Mouse (Mus musculus) right cerebral cortex, postnatal 10 days (tissue): Measurements from ENCODE around the gene Lin37.
A peak's percentile ranks its signal among the peaks of the same experiment; 100 is the strongest.

Source experiments
- DNase-seq, 2 experiments: peaks; one replicate each; pipeline ENCODE4 v3.0.0; 2021; ENCODE audit warnings: low spot score in 2 of 2

Lin37 gene

DNA sequence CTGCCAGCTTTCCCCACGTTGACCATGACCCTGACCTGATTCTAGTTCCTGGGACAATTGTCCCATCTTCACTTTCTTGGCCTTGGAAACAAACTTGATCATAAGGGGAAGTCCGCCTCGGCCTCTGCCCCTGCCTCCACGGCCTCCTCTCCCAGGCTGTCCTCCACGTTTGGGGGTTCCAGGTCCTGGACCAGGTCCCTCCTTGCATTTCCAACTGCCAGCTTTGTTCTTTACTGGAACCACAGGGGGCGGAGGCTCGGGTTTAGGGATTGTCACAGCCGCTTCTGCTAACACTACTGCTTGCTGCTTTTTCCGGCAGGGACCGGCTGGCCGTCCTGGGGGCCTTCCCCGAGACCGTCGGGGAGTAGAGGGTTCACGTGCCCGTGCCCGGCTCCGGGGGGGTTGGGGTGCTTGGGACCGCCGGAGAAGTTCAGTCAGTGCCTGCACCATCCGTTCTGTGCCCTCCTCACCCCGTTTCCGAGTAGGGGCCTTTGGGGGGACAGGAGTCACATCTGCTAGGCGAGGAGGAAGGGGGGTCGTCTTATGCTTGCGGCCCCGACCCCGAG, 26.9 kb upstream of the Lin37 start:
- no peak for DNase-seq

DNA sequence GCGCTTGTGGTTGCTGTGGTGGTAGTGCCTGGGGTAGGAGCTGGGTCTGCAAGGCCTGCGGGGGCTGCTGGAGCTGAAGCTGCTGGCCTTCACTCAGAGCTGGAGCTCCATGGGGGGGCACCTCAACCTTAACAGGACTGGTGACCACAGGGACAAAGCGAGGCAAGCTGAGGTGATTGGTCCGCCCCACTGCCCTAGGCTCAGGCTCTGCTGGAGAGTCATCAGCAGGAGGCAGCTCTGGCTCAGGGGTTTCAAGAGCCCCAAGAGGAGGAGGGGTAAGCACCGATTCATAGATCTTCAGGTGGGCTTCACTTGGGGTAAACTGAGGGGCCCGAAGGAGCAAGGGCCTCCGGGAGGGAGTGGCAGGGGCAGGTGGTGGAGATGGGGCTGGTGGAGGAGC, 25.5 kb upstream of the Lin37 start:
- DNase-seq: no peak

DNA sequence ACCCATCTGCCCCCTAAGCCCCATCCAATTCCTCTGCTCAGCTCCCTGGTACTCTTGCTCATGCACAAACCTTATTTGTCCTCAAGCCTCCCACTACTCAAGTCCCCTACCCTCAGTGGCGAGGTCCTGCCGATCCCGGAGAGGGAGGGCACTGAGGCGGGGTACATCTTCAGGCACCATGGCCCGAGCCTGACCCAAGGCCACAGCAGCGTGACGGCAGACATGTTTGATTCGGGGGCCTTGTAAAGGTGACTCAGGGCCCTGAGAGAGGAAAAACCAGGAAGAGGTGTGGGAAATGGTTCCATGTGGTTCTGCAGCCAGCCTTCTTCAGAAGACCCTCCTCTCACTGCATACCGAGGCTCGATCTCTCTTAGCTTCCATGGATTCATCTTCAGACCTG, 24.7 kb upstream of the Lin37 start:
- no peak for DNase-seq

DNA sequence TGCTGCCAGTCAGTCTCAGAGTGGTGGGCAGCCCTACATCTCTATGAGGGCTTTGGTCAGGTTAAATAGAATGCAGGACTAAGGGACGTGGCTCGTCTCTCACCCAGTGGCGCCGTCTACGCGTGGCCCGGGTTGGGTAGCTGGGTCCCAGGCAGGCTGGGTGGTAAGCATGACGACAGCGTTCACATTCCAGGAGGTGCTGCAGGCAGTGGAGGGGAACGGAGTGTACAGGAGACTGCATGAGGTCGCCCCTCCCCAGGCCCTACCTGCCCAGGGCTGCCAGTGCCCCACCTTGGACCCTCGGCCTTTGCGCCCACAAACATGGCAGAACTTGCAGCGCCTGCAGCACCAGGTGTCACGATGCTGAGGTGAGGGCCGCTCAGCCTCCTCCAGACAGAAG, 21.9 kb upstream of the Lin37 start:
- no peak for DNase-seq

DNA sequence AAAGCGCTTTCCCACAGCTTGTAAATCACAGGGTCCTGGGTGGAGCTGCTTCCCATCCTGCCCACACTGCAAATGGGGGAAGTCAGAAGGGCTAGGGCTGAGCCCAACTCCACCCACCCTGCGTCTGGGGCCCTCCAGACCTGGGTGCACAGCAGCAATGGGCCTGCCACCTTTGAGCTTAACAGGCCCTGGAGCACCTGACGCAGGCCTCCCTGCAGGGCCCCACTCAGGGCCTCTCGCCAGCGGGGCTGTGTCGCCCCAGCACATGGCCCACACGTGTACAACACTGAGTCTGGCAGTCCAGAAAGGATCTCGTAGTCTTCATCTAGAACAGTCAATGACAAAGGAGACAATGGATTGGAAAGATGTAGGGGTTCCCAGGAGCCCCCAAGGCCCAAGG, 20.3 kb upstream of the Lin37 start:
- no peak for DNase-seq

DNA sequence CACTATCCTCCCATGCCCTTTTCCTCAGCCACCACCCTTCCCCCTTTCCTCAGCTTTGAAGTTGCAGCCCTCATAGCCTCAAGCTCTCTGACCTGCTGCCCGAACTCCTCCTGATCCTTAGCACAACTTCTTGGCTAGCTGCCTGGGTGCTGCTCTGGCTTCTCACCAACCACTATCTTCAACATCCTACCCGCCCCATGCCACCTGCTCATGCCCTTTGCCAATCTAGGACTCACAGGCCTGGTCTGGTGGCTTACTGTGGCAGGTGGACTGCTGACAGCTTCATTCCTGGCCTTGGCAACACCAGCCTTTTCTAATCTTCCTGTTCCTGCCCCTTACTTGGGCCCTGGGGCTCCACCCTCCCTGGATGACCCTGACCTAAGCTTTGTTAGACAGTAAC, 13.3 kb upstream of the Lin37 start:
- DNase-seq: no peak

DNA sequence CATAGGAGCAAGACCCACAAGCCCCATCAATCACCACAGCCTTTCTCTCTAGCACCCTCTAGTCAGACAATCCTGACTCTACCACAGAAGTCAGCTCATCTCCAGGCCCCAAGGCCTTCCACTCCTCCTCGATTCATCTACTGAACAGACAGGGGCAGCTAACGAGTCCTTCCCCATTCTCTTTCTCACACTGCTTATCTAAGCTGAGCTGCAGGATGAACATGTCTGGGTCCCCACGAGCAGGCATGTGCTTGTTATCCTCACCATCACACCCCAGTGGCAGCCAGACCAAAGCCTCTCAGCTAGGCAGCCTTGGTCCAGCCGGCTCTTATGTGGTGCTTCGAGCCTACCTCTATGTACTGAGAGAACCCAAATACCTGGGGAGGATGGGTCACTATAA, 12.8 kb upstream of the Lin37 start:
- no peak for DNase-seq

DNA sequence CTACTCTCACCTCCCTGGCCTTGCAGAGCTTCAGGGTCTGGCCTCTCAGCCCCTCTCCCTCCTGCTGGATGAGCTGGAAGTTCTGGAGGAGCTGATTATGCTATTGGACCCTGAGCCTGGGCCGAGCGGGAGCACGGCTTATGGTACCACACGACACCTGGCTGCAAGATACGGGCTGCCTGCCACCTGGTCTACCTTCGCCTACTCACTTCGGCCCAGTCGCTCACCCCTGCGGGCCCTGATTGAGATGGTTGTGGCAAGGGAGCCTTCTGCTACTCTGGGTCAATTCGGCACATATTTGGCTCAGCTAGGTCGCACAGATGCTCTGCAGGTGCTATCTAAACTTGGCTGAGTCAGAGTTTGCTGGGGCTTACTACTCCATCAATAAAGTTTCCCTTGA, 7.9 kb upstream of the Lin37 start:
- DNase-seq: no peak

DNA sequence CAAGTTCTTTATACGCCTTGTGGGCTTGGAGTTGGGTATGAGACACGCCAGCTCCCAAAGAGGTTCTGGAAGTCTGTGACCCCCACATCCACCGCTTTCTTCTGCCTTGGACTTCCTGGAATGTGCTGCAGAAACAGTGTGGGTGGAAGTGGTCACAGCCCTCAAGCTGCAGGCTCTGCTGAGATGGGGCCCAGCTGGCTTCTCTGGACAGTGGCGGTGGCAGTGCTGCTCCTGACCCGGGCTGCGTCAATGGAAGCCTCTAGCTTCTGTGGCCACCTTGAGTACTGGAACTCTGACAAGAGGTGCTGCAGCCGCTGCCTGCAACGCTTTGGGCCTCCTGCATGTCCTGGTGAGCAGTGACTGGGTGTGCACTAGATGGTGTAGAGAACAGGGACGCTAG, 6.4 kb upstream of the Lin37 start:
- DNase-seq: no peak

DNA sequence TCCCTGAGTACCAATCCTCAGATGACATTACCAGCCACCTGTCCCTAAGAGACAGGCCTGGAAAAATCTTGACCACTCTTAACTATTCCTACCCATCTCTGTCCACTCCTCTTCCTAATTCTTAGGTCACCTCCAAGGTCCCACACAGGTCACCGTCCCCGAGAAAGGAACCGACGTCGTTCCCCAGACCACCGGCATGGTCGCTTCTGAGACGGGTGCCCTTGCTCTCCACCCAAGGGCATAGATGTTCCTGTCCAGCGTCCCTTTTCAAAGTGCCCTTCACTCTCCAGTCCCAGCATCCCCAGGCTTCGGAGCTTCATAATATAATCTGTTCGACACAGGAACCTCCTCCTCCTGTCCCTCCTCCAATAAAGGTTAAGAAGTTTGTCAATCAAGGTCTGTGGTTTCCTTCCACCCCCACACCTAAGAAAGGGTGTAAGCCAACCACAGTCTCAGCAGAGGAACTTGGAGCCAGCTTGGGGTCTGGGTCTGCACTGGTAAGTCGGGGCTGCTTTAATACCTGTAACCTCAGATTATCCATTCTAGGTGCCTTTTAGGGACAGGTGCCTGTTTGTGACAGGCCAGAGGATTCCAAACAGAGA, 5.4 kb upstream of the Lin37 start, which contains the start of gene Igflr1:
TSS of gene Igflr1 (plus strand) at position 458 of the 602 bp plus-strand sequence.
- DNase-seq: no peak

DNA sequence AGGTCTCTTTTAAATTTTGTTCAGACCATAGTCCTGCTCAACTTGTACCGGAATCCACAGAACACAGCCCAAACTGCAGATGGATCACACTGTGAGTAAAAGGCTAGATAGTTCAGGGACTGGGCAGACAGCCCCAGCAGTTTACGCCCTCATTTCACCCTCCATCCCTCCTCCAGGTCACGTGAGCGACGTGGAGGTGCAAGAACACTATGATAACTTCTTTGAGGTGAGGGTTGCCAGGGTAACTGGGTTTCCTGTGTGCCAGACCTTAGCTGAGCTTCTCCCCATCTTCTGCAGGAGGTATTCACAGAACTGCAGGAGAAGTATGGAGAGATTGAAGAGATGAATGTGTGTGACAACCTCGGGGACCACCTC, 4.3 kb upstream of the Lin37 start:
- no peak for DNase-seq

DNA sequence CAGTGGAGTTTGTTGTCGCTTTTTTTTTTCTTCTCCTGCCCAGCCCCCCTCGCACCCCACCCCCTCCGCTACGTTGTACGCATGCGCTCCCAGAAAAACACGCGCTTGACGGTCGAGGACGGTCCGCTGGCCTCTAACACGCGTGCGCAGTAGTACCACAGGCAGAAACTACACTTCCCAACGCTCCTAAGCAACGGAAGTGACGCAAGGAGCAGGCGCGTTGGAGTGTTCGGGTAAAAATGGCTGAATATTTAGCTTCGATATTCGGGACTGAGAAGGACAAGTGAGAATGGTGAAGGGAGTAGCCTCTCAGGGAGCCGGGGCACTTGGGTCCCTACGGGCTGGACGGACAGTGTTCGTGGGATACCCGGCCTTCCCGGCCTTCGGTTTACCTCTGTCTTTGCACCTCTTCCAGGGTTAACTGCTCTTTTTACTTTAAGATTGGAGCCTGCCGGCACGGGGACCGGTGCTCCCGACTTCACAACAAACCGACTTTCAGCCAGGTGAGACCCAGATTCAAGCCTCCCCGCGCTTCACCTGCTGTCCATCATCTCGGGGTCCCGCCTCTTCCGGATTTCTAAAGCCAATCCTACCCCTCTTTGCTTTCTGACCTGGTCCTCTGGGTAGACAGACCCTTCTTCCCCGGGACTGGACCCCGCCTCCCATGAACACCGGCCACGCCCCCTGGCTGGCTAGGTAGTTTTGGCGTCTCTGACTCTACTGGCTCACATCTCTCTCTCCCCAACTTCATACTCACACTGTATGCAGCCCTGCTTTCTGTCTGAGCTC, 3.7 kb upstream of the Lin37 start, which contains the start of the genes U2af1l4, Gm49396 and Psenen:
TSS of gene U2af1l4 (plus strand) at position 185 of the 789 bp plus-strand sequence.
TSS of gene Gm49396 (plus strand) at position 228 of the 789 bp plus-strand sequence.
TSS of gene Psenen (minus strand) at position 511 of the 789 bp plus-strand sequence.
- DNase-seq: peak; percentile 98

DNA sequence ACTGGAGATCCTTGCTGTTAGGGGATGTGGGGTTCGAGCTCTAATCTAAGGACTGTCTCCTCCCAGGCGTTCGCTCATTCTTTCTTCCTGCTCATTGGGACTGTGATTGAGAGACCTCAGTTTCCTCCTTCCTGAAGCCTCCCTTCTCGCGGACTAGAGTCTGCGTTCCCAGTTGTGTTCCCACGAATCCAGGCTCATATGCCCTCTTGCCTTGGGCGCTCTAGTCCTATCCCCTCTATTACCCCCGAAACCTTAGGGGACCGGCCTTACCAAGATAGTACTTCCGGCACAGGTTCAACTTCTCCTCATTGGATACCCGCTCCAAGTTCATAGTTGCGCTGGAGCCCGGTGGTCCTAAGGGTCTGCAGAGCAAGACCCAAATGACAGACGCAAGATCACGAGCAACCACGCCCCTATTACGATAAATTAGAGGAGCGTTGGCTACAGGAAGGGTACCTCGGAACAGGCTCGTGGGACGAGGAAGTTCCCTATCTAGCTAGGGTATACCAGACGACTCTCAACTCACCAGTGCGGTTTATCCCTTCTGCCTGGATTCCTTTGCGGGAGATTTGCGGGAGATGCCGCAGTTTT, 3.0 kb upstream of the Lin37 start:
- no peak for DNase-seq

DNA sequence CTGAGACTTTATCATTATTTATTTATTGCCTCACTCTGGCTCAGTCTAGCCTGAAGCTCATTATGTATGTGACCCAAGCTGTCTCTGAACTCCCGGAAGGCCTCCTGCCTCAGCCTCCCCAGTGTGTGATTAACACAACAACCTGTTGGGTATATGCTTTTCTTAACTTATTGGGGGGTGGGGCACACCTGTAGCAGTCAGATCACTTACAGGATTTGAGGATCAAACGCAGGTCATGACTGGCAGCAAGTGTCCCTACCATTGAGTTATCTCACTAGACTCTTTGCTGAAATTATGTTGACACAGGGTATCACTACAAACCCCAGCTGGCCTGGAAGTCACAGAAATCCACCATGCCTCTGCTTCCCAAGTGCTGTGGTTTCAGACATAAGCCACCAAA, 658 bp upstream of the Lin37 start:
- DNase-seq: no peak

DNA sequence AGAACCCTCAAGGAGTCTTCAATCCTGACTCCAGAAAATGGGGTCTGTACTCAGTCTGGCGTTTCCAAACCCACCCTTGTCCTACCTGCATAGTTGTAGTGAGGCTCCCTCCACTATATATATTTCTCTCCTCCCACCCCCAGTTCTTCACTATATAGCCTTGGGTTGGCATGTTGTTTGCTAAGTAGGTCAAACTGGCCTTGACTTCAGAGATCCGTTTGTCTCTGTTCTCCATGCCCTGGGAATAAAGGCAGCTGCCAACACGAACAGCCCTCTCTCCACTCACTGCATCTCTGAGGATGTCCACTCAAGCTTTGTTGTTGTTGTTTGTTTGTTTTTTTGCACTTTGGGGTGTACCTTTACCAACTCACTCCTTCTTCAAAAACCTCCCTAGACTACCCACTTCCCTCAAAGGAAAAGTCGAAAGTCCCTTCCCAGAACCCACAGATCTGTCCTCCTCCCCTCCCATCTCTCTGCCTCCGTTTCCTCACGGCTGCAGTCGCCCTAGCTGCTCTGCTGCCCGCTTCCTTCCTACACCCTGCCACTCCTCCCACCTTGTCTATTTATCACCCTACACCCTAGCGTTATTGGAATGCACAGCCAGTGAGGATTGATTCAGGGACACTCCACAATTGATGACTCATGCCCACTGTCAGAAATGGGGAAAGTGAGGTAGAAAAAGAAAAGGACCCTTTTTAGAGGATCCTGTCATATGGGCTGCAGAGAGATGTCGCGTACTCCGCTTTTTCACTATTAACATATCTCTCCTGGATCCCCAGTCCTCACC, 789 bp downstream of the Lin37 start:
- DNase-seq: no peak

DNA sequence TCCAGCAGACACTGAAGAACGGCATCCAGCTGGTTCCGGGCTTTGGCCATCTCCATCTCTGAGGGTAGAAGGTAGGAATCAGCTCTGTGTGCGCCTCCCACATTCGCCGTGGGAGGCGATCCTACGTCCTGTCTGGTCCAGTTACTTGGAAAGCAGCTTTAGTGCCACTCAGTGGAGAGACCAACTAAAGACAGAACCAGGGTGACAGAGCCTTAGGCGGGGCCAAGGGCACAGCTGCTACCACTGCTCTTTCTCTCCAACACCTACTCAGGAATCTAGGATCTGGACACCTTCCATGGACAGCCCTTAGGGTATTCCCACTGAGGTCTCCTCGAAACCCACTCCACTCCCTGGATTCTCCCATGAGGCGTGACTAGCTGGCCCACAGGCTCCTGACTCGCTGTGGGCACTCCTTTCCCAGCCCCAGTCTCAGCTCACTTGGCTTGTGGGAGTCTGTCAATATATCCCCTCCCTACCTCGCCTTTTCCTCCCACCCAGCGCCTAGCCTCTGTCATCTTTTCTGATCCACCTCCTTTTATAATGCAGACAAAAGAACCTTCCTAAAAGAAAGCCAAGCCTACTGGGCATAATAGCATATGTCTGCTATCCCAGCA, 1.6 kb downstream of the Lin37 start:
- DNase-seq: no peak

DNA sequence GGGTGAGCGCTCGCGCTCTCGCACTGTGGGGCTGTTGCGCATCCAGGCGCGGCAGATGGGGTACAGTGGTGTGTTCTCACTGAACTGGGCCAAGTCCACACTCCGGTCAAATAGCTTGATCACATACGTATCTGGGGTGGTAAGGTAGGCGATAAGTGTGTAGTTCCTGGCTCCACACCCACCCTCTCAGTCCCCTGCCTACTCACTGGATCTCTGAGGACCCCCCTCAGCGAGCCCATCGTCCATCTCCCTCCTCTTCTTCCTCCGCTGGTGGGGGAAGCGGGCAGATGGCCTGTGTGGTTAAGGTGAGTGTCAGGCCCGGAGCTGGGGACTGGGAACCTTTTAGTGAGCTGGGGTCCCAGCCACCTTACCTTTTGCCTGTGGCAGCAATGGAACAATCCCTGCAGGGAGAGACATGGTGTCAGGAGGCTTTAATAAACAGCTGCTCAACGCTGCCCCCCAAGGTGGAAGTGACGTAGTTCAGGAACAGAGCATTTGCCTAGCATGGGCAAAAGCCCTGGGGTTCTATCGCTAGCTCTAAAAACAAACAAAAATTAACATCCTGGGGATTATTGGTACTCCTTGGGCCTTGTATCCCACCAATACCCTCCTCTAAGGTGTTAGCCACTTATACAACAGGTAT, 2.6 kb downstream of the Lin37 start:
- peak in 1 of 2 experiments; percentile 33 for DNase-seq

DNA sequence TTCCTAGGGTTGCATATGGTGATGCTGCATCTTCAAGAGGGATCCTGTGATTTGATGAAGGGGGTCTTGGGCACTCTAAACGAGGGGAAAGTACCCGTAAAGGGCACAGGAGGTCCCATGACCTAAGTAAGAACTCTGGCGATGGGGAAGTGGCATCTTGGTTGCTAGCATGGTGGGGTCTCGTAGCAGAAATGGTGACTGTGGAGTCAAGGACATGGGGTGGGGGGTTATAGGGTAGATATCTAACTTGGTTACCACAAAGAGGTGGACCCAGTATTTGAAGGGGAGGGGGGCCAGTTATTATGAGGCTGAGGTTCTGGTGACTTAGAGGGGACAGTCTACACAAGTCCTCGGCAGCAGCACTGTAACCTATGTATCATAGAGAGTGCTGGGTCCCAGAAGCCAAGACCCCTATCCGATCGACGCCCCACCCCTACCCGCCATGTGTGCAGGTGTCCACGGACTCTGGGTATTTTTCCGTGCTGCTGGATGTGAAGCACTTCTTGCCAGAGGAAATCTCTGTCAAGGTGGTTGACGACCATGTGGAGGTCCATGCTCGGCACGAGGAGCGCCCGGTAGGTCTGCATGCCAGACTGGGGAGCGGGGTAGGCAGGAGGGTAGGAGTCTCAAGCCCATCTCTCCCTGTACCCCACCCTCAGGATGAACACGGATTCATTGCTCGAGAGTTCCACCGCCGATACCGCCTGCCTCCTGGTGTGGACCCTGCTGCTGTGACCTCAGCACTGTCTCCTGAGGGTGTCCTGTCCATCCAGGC, 5.6 kb downstream of the Lin37 start:
- DNase-seq: no peak

DNA sequence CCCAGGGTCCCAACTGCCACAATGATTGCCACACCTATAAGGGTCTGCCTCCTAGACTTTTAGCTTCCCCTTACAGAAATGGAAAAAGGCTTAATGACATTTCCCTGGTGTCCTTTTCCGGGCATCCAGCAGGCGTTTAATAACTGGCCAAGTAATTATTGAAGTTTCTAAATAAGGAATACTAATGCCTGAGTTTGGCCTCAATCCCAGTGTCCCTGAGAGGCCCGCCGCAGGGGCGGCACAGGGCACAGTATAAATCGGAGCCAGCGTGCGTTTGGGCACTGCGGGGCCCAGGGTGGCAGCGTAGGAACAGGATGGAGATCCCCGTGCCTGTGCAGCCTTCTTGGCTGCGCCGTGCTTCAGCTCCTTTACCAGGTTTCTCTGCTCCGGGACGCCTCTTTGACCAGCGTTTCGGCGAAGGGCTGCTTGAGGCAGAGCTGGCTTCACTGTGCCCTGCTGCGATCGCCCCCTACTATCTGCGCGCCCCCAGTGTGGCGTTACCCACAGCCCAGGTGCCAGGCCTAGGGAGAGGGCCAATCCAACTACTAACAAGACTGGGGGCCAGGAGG, 6.5 kb downstream of the Lin37 start:
- peak in 1 of 2 experiments; percentile 63 for DNase-seq
